Mouse (Mus musculus): ENCODE measurements around the gene Sit1.

GRCm38 (mm10) chr4:43530581-43530980 lies 47.0 kb upstream of the Sit1 start:
- TF ChIP-seq CTCF (IDR thresholded peaks at IDR 0.05; ENCODE audit: control insufficient read depth, insufficient read depth, insufficient read length), result peak; percentile 44
- TF ChIP-seq FOSL1 (IDR thresholded peaks at IDR 0.05; ENCODE audit: insufficient read depth, low read length, poor library complexity, severe bottlenecking), result no peak
- no peak for TF ChIP-seq MYOG (IDR thresholded peaks at IDR 0.05; ENCODE audit: control insufficient read depth, extremely low read depth, insufficient read length)

Data from C2C12 (cell line).